Mouse (Mus musculus) E14TG2a.4 (cell line): Measurements from ENCODE around the gene Tagap.
"Not testable (repeated sequence)": the region's sequence is repeated elsewhere in the genome, so short reads cannot be mapped to it uniquely, and the experiment has no call there.

Experiments
- CTCF ChIP-seq: conservative IDR thresholded peaks from 2 replicates; pipeline ENCODE4 v1.5.1; 2014; ENCODE audit warnings: low read length
- NANOG ChIP-seq: IDR thresholded peaks from 2 replicates; pipeline ENCODE4 v1.6.1; 2014; ENCODE audit warnings: borderline replicate concordance, low read length, mixed read lengths

DNA sequence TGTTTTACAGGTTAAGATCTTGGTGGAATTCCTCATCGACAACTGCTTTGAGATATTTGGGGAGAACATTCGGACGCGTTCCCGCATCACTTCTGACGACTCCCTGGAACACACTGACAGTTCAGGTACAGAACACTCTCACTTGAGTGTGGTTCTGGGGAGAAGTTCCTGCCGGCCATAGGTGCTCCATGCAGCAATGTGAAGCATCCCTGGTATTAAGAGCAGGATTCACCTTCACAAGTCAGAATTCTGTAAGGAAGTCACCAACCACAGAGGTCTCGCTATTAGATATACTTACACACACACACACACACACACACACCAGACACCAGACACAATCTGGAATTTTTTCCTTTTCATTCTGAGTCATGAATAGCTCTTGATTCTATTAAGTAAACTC lies 6.3 kb downstream of the Tagap start:
- TF ChIP-seq CTCF, NANOG: not testable (repeated sequence)
